Mouse (Mus musculus): ENCODE data around the gene Ndufa11. TPM values are rescaled to one million over a fixed set of nuclear protein-coding genes. Genes with fewer than 3 reads are reported as not detected.

Ndufa11 gene
- polyA plus RNA-seq, 1 experiment from 2014 or later, result 426 TPM

DNA sequence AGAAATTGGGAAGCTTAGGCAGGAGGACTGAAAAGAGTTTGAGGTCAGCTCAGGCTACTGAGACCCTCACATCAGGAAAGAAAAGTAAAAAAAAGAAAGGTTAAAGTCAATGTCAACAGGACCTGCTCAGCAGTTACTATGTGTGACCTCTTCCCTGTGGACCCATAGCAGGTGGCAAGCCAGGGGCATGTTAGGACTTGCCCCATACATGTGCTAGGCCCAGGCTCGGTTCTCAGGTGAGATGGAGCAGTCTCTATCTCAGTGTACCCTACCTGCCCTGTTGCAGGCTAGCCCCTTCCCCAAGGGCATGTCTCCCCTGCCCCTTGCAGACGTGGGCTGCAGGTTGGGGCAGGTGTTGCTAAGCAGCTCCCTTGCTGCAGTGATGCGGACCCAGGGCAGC lies 7.9 kb upstream of the Ndufa11 start:
- no peaks in the 10 kb centered on the region for H3K4me1 ChIP-seq (replicated peaks; ENCODE audit: control insufficient read depth, insufficient read depth, low read length)
- H3K27me3 ChIP-seq (replicated peaks; ENCODE audit: control insufficient read depth, insufficient read depth, low read length), result no peaks in the 10 kb centered on the region
- no peak overlapping the region for H3K27ac ChIP-seq (ENCODE audit: low read length)
- no peak overlapping the region for H3K4me2 ChIP-seq (ENCODE audit: low read length)
- ATAC-seq, result no peak
- H3K36me3 ChIP-seq (ENCODE audit: control insufficient read depth, insufficient read depth), result peaks cover 45% of the 10 kb centered on the region
- no peak overlapping the region for H3K4me3 ChIP-seq (replicated peaks; ENCODE audit: low read length)
- WGBS, result 97% methylated on average over 3 of the region's 3 CpGs
- no peaks in the 10 kb centered on the region for H3K9me3 ChIP-seq (ENCODE audit: control insufficient read depth, low read length)
- H3K9ac ChIP-seq (replicated peaks; ENCODE audit: low read depth, low read length), result no peak overlapping the region

DNA sequence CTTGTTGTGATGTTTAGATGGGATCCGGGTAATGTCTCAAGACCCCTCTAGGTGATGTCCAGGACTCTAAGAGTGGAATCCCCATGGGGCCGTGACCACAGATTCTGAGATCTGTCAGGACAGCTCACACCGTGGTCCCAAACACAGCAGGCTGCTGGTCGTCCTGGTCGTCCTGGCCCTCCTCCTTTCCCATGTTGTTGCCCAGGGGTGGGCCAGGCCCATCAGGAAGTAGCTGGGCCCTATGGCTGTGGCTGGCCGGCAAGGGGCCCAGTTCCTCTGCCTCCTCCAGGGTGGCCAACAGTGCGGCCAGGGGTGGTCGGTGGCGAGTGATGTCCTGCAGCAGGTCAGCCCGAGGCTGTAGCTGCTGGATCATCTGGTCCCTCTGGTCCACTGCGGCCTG lies 2.2 kb upstream of the Ndufa11 start:
- Histone ChIP-seq H3K27me3 (replicated peaks; ENCODE audit: control insufficient read depth, insufficient read depth, low read length) (no peaks in the 10 kb centered on the region), H3K4me3 (replicated peaks; ENCODE audit: low read length) (no peak overlapping the region), H3K27ac (ENCODE audit: low read length) (no peak overlapping the region), H3K4me2 (ENCODE audit: low read length) (no peak overlapping the region), H3K36me3 (ENCODE audit: control insufficient read depth, insufficient read depth) (peaks cover 10% of the 10 kb centered on the region), H3K9me3 (ENCODE audit: control insufficient read depth, low read length) (no peaks in the 10 kb centered on the region), H3K4me1 (replicated peaks; ENCODE audit: control insufficient read depth, insufficient read depth, low read length) (peaks cover 30% of the 10 kb centered on the region), H3K9ac (replicated peaks; ENCODE audit: low read depth, low read length) (peak overlapping the region; percentile 85; the same call in 1 of the 2 replicates)
- WGBS, result 59% methylated on average over 11 of the region's 11 CpGs
- no peak for ATAC-seq

DNA sequence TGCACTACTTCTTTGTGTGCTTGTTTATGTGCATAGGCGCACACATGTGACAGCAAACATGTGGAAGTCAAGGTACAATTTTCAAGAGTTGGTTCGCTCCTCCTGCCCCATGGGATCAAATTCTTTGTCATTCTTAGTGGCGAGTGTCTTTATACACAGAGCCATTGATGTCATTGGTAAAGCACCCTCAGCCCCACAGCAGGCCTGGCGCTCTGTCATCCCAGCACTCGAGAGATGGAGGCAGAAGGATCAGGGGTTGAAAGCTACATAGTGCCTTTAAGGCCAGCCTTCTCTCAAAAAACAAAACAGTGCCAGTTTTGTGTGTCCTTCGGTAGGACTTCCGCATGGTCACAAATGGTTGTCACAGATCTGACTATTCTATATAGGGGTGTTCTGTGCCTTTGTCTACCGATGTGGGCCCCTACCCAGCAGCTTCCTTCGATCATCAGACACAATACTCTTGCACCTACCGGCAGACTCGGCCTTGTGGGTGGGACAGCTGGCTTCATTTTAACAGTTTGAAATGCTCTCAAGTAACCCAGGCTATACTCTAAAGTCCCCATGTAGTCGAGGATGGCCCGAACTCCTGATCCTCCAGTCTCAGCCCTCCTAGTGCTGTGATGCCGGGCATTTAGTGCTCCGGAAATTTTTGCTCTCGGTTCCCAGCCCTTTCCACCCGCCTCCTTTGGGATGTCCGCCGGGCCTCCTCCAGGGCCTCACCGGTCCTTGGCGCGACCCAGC lies 1.5 kb upstream of the Ndufa11 start:
- peak overlapping the region; percentile 87 for H3K4me3 ChIP-seq (replicated peaks; ENCODE audit: low read length)
- H3K27me3 ChIP-seq (replicated peaks; ENCODE audit: control insufficient read depth, insufficient read depth, low read length), result no peaks in the 10 kb centered on the region
- H3K4me2 ChIP-seq (ENCODE audit: low read length), result peak overlapping the region; percentile 73
- peaks cover 5% of the 10 kb centered on the region for H3K36me3 ChIP-seq (ENCODE audit: control insufficient read depth, insufficient read depth)
- H3K9me3 ChIP-seq (ENCODE audit: control insufficient read depth, low read length), result no peaks in the 10 kb centered on the region
- H3K27ac ChIP-seq (ENCODE audit: low read length), result peak overlapping the region; percentile 86
- ATAC-seq, result no peak
- 24% methylated on average over 22 of the region's 22 CpGs for WGBS
- H3K4me1 ChIP-seq (replicated peaks; ENCODE audit: control insufficient read depth, insufficient read depth, low read length), result peaks cover 30% of the 10 kb centered on the region
- peak overlapping the region; percentile 85 for H3K9ac ChIP-seq (replicated peaks; ENCODE audit: low read depth, low read length)

DNA sequence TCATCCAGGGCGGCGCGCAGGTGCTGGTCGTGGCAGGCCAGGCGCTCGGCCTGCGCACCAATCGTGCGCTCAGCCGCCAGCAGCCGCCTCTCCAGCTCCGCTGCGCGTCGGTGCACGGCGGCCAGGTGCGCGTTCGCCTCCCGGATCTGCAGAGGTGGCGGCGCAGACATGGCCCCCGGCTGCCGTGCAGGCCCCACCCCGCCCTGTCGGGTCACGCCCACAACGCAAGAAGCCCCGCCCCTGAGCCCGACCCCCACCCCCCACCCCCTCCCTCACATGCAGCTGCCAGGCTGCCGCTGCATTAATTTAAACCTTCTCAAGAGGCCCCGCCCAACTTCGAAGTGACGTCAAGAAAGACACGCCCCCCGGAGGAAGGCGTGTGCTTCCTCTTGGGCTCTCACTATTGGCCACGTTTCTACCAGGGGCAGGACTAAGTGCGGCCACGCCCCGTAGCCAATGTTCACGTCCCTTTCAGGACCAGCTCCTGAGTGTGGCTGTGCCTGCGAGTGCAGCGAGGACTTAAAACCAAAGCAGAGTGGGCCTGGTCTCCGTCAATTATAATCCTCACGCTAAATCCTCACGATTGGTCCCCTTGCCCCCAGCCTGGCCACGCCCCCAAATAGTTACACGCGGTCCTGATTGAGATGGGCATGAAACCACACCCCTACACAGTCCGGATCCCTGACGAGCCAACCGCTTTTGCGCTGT lies 758 bp upstream of the Ndufa11 start:
- Histone ChIP-seq H3K27me3 (replicated peaks; ENCODE audit: control insufficient read depth, insufficient read depth, low read length) (no peaks in the 10 kb centered on the region), H3K9me3 (ENCODE audit: control insufficient read depth, low read length) (no peaks in the 10 kb centered on the region), H3K9ac (replicated peaks; ENCODE audit: low read depth, low read length) (peak overlapping the region; percentile 92), H3K27ac (ENCODE audit: low read length) (peak overlapping the region; percentile 86), H3K4me3 (replicated peaks; ENCODE audit: low read length) (peak overlapping the region; percentile 87), H3K4me2 (ENCODE audit: low read length) (peak overlapping the region; percentile 73), H3K4me1 (replicated peaks; ENCODE audit: control insufficient read depth, insufficient read depth, low read length) (peaks cover 30% of the 10 kb centered on the region), H3K36me3 (ENCODE audit: control insufficient read depth, insufficient read depth) (peaks cover 4% of the 10 kb centered on the region; the same call in 1 of the 2 replicates)
- peak; percentile 93 for ATAC-seq
- under 1% methylated on average over 55 of the region's 55 CpGs for WGBS

DNA sequence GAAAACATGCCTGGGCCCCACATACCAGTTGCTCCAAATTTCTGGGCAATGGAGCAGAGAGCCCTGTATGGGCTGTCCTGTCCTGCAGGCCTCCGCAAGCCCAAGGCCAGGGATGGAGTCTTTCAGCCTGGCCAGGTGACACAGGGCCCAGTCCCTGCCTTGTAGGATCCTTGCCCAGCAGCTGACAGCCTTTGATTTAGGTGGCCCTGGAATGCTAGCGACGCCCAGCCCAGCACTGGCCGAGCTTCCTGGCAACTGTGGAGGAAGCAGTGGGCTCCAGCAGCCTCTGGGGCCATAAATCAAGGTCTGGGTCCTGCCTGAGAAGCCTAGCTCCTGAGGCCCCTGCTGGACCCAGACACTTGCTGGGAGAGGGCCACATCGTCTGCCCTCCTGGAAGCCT lies 4.9 kb downstream of the Ndufa11 start:
- no peak overlapping the region for H3K9ac ChIP-seq (replicated peaks; ENCODE audit: low read depth, low read length)
- WGBS, result 96% methylated on average over 5 of the region's 5 CpGs
- peaks cover 6% of the 10 kb centered on the region; the same call in 1 of the 2 replicates for H3K36me3 ChIP-seq (ENCODE audit: control insufficient read depth, insufficient read depth)
- H3K4me1 ChIP-seq (replicated peaks; ENCODE audit: control insufficient read depth, insufficient read depth, low read length), result peaks cover 19% of the 10 kb centered on the region
- H3K9me3 ChIP-seq (ENCODE audit: control insufficient read depth, low read length), result no peaks in the 10 kb centered on the region; the same call in 1 of the 2 replicates
- no peak overlapping the region for H3K4me3 ChIP-seq (replicated peaks; ENCODE audit: low read length)
- H3K4me2 ChIP-seq (ENCODE audit: low read length), result no peak overlapping the region
- H3K27me3 ChIP-seq (replicated peaks; ENCODE audit: control insufficient read depth, insufficient read depth, low read length), result no peaks in the 10 kb centered on the region
- no peak for ATAC-seq
- no peak overlapping the region for H3K27ac ChIP-seq (ENCODE audit: low read length)

DNA sequence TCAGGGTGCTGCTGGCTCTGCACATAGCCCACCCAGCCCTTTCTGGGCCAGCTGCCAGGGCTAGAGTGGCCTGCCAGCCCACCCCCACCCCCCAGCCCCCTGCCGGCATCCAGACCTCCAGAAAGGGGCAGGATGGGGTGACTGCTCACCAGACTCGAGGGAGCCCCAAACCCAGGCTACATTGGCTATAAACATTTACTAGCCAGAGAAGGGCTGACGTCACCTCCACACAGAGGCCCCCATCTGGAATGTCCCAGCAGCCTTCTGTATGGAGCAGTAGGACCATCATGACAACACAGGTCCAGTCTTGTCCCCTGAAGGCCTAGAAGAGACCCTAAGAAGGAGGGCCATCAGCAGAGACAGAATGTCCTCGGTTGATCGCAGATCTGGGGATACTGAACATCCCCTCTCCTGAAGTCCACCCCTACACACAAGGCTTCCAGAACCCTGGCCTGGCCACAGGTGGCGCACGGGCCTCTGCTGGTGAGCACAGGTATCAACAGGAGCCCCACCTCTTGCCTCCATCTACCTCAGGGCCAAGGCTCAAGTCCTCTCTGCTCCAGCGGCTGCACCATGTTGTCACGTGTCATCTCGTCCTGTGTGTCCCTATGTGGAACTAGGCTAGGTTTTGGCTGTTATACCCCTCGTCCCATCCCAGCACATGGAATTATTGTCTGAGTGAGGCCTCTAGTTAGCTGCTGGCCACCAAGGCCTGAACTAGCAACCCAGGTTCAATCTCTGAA lies 6.0 kb downstream of the Ndufa11 start:
- no peak overlapping the region for H3K9ac ChIP-seq (replicated peaks; ENCODE audit: low read depth, low read length)
- peaks cover 15% of the 10 kb centered on the region for H3K4me1 ChIP-seq (replicated peaks; ENCODE audit: control insufficient read depth, insufficient read depth, low read length)
- no peak overlapping the region for H3K4me2 ChIP-seq (ENCODE audit: low read length)
- ATAC-seq, result no peak
- 84% methylated on average over 11 of the region's 11 CpGs for WGBS
- no peak overlapping the region for H3K27ac ChIP-seq (ENCODE audit: low read length)
- H3K27me3 ChIP-seq (replicated peaks; ENCODE audit: control insufficient read depth, insufficient read depth, low read length), result no peaks in the 10 kb centered on the region
- H3K36me3 ChIP-seq (ENCODE audit: control insufficient read depth, insufficient read depth), result peaks cover 6% of the 10 kb centered on the region; the same call in 1 of the 2 replicates
- H3K9me3 ChIP-seq (ENCODE audit: control insufficient read depth, low read length), result no peaks in the 10 kb centered on the region; the same call in 1 of the 2 replicates
- H3K4me3 ChIP-seq (replicated peaks; ENCODE audit: low read length), result no peak overlapping the region

DNA sequence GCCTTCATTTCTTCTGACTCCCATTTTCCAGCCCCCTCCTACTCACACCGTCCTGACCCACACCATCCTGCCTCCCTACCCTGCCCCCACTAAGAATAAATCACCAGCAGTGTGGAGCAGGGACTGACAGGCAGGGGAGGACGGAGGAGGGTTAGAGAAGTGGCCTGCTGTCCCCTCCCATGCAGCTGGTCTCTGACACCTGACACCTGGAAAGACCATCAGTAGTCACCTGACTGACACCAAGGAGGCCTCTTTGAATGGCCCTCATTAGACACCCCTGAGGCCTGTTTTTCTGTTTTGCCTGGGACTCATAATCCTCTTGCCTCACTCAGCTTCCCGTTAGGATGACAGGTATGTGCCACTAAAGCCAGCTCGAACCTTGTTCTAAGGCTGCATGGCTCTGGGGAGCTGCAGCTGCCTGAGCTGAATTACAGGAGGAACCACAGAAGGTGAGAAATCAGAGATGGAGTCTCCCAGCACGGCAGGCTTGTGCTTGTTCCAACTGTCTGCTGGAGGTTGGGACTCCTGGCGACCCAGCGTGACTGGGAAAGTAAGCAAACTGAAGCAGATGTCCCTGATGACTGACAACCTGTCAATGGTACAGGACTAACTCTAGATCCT lies 9.6 kb downstream of the Ndufa11 start:
- Histone ChIP-seq H3K27me3 (replicated peaks; ENCODE audit: control insufficient read depth, insufficient read depth, low read length) (no peaks in the 10 kb centered on the region), H3K27ac (ENCODE audit: low read length) (no peak overlapping the region), H3K4me3 (replicated peaks; ENCODE audit: low read length) (no peak overlapping the region), H3K9ac (replicated peaks; ENCODE audit: low read depth, low read length) (no peak overlapping the region), H3K4me1 (replicated peaks; ENCODE audit: control insufficient read depth, insufficient read depth, low read length) (peaks cover 5% of the 10 kb centered on the region; the same call in 1 of the 2 replicates), H3K9me3 (ENCODE audit: control insufficient read depth, low read length) (no peaks in the 10 kb centered on the region; the same call in 1 of the 2 replicates), H3K4me2 (ENCODE audit: low read length) (no peak overlapping the region), H3K36me3 (ENCODE audit: control insufficient read depth, insufficient read depth) (0 out of 2 replicates have a peak, but pooled peaks cover 3% of the 10 kb centered on the region)
- ATAC-seq, result no peak
- WGBS, result 8% methylated on average over 7 of the region's 7 CpGs

DNA sequence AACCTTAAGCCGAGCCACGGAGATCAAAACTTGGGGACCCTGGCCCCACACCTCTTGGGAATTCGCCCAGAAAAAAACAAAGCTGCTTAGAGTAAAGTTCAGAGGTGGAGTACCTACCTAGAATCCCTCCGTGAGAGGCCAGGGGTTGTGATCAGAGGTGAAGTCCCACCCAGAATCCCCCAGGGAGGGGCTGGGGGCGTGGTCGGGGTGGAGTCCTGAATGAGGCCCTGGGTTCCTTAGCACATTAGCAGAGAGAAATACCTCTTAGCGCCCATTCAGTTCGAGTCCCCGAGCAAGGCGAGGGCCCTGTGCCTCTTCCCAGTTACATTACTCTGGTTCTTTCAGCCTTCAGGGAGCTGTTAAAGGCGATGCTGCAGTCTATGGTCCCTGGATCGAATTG lies 10.1 kb downstream of the Ndufa11 start:
- Histone ChIP-seq H3K4me3 (replicated peaks; ENCODE audit: low read length) (no peak overlapping the region), H3K4me2 (ENCODE audit: low read length) (no peak overlapping the region), H3K4me1 (replicated peaks; ENCODE audit: control insufficient read depth, insufficient read depth, low read length) (peaks cover 5% of the 10 kb centered on the region; the same call in 1 of the 2 replicates), H3K36me3 (ENCODE audit: control insufficient read depth, insufficient read depth) (0 out of 2 replicates have a peak, but pooled peaks cover 2% of the 10 kb centered on the region), H3K27me3 (replicated peaks; ENCODE audit: control insufficient read depth, insufficient read depth, low read length) (no peaks in the 10 kb centered on the region), H3K9ac (replicated peaks; ENCODE audit: low read depth, low read length) (no peak overlapping the region), H3K27ac (ENCODE audit: low read length) (no peak overlapping the region), H3K9me3 (ENCODE audit: control insufficient read depth, low read length) (no peaks in the 10 kb centered on the region; the same call in 1 of the 2 replicates)
- ATAC-seq, result no peak
- whole genome bisulfite sequencing, result 11% methylated on average over 12 of the region's 12 CpGs

Data from forebrain, embryonic 16.5 days (tissue).